Mouse (Mus musculus): ENCODE results near the gene 5730507C01Rik. TPM values are rescaled to one million over a fixed set of nuclear protein-coding genes. Genes with fewer than 3 reads are reported as not detected.
A peak's percentile ranks its signal among the peaks of the same experiment; 100 is the strongest.
"Not testable (repeated sequence)": the region's sequence is repeated elsewhere in the genome, so short reads cannot be mapped to it uniquely, and the experiment has no call there.

5730507C01Rik gene
- under 1 TPM in 3 of 4 experiments, not detected in 1; 0.20 to 0.44 (median 0.30) TPM for total RNA-seq (2022)

GRCm38 (mm10) chr12:18514171-18514570, at the start of gene 5730507C01Rik:
5730507C01Rik (plus strand) TSS chr12:18514510.
- peak; percentile 6 for DNase-seq (ENCODE audit: low spot score)

- not testable (repeated sequence) for DNase-seq (ENCODE audit: low spot score)
Observed at GRCm38 (mm10) chr12:18514616-18515015, 306 bp downstream of the 5730507C01Rik start.

DNA sequence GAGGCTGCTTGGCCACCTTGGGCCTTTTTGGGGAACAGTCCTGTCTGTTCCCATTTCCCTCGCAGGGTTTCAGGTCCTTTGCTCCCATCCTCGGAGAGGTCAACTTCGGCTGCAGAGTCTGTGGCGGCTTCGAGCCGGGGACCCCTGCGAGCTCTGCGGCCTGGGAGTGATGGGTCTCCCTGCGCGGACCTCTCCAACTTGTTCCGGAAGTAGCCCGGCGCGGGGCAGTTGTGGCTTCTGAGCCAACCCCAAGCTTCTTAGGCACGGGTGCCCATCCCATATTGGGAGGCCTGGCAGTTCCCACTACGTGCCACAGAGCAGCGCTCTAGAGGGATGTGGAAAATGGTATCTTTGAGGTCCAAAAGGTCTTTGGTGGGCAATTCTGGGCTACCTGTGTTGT, 767 bp downstream of the 5730507C01Rik start:
- DNase-seq (ENCODE audit: low spot score), result not testable (repeated sequence)
